Mouse (Mus musculus) ES-CJ7 (cell line): Measurements from ENCODE around the gene 2010111I01Rik.
A peak's percentile ranks its signal among the peaks of the same experiment; 100 is the strongest.
"Not testable (repeated sequence)": the region's sequence is repeated elsewhere in the genome, so short reads cannot be mapped to it uniquely, and the experiment has no call there.

Experiments
- DNase-seq: peaks from one replicate; pipeline ENCODE4 v3.0.0; 2011; ENCODE audit warnings: low read depth, low spot score

2010111I01Rik gene

DNA sequence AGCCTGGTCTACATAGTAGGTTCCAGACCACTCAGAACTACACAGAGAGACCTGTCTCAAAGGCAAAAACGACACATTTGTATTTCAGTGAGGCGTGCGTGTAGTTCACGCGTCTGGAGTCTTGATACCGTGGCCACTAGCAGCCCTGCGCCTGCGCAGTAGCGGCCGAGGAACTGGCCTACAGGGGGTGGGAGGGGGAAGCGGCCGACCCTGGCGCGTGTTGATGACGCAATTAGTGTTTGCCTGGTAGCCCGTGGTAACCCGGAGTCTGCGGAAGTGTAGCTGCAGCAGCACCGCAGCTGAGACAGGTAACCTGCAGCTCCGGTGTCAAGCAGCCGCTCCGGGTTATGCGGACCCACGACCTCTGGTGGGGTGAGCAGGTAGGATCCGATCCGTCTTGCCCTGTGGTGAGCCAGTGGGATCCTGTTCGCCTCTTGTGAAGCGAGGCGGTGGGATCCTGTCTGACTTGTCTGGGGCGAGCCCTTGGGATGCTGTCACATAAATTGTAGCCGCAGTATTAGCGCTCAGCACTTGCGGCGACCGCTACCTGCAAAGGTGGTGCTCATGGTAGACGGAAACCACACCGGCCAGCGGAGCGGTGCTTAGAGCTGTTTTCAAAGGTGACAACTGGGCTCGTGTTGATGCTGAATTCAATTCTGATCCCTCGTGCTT, at the start of gene 2010111I01Rik:
Gene 2010111I01Rik, plus strand, starts transcription at position 254 of the 672 bp plus-strand sequence.
- peak; percentile 98 for DNase-seq

DNA sequence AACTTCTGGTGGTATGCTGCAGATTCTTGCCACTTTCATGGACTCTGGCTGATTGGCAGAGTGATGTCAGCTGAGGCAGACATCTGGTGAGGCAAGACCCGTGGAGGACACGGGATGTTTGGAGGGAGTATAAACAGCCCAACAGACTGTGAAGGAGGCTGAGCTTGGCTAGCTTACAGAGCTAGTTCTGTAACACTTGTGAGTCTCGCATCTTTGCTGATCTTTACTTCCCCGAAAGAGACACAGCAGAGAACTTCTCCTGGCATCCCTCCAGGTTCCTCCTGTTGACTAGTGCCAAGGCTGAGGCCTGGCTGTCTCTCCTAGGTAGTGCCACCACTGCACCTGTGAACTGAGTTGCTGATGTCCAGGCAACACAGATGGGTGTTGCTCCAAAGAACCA, 48.0 kb upstream of the 2010111I01Rik start:
- no peak for DNase-seq

DNA sequence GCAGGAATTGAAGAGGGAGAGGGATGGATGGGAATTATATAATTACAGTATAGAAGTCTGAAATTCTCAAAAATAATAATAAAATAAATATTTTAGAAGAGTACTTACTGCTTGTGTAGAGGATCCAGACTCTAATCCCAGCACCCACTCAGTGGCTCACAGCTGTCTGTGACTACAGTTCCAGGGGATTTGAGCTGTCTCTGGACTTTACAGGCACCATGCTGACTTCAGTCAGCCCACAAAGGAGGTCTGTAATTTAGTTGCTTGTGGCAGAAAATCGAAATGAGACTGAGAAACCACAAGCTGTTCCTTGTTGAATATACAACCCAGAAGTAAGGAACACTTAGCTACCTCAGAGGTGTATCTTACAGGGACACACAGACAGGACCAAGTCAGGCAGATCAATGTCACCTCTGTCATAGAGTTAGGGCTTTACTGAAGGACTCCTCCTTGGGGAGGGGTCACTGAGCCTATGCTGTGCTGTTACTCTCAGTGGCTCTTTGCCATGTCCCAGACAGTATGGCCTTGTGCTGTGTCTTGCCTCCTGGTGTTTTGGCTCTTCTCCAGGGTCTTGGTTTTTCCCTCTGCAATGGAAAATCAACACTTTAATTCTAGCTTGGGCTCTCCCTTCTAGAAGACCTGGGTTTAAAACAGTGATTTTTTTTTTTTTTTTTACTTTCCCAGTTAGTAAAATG, 47.1 kb upstream of the 2010111I01Rik start:
- no peak for DNase-seq

DNA sequence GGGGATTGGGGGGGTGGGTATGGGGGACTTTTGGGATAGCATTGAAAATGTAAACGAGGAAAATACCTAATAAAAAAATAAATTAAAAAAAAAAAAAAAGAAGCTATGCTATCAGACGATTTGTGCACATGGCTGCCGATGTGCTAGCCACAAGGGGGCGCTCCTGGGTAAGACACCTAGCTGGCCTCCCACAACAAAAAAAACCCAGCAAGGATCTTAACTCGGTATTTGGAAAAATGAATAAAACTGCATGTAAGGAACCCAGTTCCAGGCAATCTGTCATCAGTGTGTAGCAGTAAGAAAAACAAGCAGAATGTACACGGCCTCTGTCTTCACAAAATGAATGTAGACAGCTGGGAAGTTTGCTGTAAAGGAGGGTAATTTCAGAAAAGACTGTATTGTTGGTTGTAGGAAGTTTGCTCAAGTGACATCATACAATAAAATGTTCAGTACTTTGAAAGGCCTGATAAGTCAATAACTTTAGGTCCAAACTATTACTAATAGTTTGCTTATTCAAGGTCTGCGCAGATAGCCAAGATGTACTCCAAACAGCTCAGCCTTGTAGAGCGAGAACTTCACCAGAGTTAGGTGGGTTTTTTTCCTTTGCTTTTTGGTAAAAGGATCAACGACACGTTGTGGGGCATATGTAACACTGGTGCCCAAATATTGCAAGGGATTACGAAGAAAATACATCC, 44.9 kb upstream of the 2010111I01Rik start:
- DNase-seq: peak; percentile 58

DNA sequence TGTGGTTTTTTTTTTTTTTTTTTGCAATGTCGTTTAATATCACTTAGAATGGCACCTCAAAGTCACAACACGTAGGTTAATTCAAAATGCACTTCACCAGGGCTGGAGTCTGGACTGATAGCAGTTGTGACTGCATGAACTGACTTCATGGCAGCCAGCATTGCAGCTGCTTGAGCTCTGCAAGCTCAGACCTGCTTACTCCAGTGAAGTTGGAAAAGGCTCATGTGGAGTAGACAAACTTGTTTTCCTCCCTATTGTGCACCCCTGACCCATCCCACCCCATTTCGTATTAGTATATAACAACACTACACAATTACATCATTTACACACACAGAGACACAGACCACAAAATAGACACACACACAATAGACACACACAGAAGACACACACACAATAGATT, 42.0 kb upstream of the 2010111I01Rik start:
- DNase-seq: no peak

DNA sequence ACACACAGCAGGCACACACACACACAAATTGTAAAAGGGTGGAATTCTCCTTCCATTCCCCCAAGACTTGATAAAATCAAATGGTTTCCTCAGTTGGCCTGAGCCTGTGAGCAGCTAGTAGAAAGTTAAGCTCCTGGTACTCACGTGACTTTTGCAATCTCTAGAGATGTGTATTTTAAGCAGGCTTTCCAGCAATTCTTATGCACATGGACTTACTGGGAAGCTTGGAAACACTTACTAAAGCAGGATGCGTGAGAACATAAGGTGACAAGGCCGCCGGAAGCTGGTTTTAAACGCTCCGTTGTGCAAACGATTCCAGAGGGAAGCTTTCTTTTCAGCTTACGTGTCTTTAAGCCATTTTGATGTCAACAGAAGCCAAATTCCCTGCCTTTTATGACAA, 41.5 kb upstream of the 2010111I01Rik start:
- DNase-seq: no peak

DNA sequence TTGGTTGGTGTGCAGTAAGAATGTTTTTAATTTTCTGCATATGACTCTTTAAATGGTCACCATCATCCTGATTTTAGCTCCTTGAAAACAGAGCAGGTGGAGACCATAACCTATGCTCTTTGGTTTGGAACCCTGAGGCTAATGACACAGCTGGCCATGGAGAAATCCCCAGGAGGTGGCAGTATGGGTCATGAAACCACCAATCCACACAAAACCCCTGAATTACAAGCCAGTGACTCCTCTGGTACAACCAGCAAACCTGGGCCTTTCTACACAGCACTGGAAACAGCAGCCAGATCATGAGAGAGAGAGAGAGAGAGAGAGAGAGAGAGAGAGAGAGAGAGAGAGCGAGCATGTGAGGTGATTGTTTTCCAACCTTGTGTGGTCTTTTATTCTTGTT, 38.2 kb upstream of the 2010111I01Rik start:
- DNase-seq: peak; percentile 39

DNA sequence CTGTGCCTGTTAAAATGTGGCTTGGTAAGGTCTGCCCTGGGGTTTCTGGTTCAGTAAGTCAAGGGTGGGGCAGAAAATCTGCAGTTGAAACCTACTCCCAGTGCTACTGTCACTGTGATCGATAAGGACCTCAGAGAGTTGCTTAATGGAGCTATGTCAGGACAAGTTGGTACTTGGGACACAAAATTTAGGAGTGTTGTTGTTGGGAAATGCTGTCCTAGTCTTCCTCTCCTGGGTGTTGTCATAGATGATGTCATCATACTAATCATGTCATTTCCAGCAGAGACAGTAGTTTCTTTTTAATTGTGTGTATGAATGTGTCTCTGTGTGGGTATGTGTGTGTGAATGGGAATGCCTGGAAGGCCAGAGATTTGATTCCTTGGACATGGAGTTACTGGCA, 37.2 kb upstream of the 2010111I01Rik start:
- DNase-seq: no peak

DNA sequence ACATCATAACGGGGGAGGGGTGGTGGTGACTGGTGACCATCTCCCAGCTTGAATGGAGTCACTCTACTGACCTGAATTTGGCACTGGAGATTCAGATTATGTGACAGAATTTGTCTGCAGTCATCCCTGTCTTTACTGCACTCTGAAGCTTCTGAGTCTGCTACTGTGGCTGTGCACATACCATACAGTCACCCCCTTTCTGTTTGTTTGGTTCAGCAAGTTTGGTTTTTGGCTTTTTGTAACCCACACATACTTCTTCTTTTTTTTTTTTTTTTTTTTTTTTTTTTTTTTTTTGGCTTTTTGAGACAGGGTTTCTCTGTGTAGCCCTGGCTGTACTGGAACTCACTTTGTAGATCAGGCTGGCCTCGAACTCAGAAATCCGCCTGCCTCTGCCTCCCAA, 35.5 kb upstream of the 2010111I01Rik start:
- not testable (repeated sequence) for DNase-seq

DNA sequence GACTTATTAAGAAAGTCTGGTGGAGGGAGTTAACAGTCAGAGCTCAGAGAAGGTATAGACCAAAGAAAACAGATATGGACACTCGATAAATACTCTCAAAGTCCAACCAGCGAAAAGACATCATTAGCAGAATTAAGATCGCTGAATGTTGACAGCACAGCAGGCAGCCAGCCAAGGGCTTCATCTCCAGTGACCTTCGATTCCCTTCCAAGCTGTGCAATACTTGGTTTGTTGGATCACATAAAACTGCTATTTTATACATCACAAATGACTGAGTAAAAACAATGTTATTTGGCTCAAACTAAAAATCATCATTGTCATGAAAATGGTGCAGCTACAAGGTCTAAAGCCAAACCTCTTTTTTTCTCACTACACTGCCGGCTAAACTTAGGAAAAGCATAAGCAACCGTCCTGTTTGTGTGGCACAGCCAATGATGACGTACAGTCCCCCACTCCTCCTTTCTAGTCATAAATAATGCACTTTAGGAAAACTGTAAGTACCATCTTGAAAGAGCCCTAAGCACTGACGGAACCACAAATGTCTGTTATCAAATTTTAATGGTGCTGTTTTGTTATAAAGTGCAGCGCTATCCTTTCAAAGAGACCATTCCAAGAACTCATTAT, 34.8 kb upstream of the 2010111I01Rik start:
- no peak for DNase-seq

DNA sequence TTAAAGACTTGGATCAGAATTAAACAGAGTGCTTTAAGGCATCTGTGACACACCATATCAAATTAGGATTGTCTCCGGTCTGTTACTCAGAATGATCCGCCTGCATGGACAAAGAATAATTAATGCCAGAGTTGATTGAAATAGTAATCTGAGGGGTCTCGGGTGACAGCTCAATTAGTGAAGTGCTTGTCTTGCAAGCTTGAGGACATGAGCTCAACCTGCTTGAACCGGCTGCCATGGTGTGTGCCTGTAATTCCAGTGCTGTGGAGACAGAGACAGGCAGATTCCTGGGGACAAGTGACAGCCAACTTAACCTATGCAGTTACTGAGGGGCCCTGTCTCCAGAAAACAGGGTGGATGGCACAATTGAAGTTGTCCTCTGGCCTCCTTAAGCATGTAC, 32.2 kb upstream of the 2010111I01Rik start:
- no peak for DNase-seq

DNA sequence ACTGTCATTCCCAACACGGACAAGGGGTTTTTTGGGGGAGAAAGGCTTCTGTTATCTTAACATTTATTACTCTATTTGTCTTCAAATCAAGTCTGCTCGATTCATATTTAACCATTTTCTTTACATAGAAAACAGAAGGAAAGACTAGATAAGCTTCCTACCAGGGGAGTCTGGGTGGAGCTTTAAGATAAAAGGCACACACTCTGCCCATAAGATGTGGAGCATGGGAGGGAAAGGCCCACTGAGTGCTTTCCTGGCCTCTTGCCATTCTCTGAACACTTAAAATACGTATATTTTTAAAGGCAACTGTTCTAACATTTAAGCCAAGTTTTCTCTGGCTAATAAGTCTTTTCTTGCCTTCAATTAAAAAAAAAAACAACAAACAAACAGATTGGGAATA, 25.3 kb upstream of the 2010111I01Rik start:
- no peak for DNase-seq

DNA sequence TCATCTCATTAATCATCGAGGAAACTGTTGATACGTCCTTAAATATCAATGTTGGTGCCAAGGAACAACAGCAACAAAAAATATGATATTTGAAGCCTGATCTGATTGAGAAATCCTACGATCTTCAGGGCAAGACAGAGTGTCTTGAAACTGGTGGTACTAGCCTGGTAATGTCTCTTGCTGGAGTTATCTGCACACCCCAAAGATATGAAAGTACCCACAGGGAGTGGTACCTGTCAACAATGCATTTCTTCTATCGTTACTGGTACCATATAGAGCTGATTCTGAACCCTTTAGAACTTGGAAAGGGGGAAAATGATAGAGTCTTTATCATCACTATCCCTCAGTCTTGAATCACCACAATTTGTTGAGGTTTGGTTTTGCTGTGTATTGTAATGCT, 24.9 kb upstream of the 2010111I01Rik start:
- no peak for DNase-seq

DNA sequence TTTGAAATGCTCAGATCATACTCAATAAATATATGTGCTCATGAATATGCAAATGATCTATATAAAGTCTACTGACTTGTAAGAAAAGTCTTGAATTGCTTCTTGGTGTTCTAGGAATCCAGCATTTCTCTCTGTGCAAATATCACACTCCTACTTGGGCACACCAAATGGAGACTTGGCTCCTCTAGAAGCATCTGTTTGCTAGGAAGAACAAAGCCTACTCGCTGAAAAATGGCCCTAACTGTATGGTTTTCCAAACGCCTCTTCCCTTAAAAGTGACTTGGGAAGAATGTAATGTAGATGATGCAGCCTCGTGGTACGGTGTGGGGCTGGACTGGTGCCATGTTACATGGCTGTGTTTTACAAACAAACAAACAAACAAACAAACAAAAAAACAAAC, 24.0 kb upstream of the 2010111I01Rik start:
- DNase-seq: no peak

DNA sequence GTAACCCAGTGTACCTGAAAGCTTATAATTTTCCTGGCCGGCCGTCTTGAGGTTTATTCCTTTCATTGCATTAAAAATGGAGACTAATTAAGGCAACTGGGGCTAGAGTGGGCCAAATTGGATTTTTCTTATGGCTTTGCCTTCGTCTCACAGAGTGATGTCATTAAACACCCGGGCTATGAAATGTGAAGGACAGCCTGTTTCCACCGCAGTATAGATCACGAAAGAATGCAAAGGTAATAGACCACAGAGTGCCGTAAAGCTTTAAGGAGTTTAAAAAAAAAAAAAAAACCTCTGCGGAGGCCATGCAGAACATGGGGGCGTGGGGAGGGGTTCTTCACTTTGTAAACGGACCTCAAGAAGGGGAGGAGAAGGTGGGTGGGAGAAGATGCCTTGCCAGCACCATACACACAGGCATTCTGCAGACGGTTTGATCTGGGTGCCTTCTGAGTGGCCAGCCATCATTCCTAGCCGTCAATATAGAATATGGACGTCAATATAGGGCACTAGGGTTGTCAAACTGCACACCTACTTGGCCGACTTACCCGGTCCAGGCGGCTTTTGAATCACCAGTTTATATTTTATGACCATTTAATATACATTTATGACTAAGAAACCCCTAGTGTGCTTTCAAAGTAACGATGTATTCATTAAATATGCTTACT, 23.2 kb upstream of the 2010111I01Rik start:
- no peak for DNase-seq

DNA sequence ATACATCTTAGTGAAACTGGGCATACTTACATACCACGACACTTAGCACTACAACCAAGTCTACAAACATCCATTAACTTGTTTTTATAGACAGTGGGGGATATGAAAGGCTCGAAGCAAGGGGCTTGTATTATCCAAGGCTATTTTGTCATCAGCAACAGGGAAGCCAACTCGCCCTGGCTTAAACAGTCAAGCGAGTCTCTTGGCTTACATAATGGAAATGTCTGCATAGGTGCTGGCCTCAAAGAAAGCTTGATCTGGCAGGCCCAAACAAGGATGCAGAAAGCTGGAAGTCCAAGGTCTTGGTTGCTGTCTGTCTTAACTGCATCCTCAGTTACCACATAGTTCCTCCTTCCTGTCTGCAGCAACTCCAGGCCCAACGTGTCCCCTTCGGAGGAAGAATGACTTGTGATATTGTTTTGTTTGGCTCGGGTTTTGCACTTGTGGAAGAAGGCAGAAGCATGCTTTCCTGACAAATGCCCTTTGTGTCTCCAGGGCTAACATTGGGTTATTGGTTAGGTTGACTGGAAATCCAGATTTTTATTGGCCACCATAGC, 21.3 kb upstream of the 2010111I01Rik start:
- DNase-seq: no peak

DNA sequence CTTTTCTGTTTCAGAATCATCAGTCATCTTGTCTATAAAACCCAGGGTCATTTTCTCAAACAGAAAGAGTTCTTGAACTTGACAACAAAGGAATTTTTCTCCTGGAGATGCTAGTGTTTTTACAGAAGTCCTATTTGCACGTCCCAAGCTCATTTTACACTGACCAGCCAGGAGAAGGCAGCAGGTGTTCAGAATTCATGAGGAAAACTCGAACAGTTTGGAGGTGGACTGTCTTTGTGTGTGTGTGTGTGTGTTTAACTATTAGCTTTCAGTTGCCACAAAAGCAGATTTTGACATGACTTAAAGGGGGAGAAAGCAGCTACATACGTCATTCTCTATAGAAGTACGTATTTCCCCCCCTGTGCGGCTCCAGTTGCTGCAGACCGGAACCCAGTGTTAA, 20.6 kb upstream of the 2010111I01Rik start:
- DNase-seq: no peak

DNA sequence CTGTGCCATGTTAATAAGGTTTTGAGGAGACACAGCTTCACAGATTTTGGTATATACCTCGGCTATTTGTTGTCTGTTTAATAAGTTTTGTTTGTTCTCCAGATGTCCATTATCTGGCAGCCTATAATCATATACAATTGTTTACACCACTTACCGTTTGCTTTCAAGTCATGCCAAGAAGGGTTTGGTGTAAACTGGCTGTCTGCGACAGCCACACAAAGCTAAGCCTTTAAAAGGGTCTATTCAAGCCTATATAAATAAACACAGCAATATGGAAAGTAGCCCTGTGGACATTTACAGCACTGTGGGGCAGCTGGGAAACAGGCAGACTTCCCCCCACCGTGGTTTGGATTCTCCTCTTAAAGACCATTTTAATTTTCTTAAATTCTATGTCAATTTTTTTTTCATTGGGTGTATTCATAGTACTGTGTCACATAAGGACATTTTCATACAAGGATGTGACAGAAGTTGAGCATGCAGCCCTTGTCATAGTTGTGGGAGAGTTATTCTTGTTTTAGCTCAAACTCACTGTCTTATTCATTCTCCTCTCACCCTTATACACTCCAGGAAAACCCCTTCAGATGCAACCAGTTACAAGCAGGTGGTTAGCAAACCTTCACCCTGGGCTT, 15.0 kb upstream of the 2010111I01Rik start:
- DNase-seq: no peak

DNA sequence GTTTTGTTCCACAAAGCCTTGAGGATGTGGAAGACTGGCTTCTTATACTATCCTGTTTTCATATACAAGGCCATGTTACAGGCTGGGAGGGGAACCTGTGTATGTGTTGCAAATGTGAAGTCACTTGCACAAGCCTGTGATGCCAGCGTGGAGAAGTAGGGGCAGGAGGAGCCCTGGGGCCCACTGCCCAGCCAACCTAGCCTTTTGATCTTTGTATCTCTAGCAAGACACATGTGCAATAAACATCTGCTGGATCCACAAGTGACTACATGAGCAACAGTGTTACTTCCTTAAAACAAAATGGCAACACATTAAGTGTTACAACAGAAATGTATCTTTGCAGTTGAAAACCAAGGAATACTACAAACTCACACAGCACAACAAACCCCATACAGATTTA, 13.1 kb upstream of the 2010111I01Rik start:
- no peak for DNase-seq

DNA sequence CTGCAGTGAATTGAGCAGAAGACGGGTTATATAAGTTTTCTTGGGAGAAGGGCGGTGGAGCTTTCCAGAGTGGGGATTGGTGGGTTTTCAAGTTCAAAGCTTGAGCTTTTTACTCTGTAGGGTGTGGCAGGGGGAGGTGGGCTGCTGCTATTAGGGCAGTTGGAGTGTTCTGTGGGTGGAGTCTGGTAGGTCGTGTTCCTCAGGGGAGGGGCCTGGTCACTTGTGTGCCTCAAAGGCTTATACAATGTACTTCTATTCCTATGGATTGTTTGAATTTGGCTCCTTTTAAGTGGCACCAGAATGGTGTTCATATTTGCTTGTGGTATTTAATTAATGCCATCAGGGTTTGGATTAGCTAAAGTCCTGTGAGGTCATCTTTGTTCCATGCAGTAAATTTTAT, 12.6 kb upstream of the 2010111I01Rik start:
- no peak for DNase-seq

DNA sequence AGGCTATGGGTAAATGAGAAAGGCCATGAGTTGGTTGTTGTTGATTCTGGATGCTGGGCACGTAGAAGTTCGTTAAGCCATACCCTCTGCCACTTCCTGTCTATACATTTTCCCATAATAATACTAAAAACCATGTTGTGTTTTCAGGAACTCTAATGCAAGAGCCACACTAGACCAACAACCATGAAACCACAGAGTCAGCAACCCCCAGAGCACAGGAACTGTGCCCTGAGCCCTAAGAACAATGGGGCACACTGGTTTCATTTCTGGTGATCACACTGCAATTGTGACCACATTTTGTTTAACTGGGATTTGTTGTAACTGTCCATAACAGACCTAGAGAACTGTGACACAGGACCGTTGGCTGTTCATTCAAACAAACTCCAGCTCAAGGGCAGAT, 12.1 kb upstream of the 2010111I01Rik start:
- no peak for DNase-seq
